Mouse (Mus musculus) myocyte (in vitro differentiated cells): ENCODE results near the gene Soga1.

ENCODE experiments used
- CEBPB ChIP-seq: IDR thresholded peaks from 2 replicates; pipeline ENCODE4 v1.6.1; 2011; ENCODE audit warnings: mild to moderate bottlenecking, moderate library complexity; ENCODE audit not compliant: poor library complexity, insufficient read depth, severe bottlenecking
- E2F4 ChIP-seq: IDR thresholded peaks from one replicate; pipeline ENCODE4 v1.6.1; 2011; ENCODE audit warnings: mild to moderate bottlenecking, control low read depth, moderate library complexity; ENCODE audit not compliant: insufficient read depth
- MAX ChIP-seq: IDR thresholded peaks from one replicate; pipeline ENCODE4 v1.6.1; 2011; ENCODE audit warnings: low read depth, mild to moderate bottlenecking, control low read depth
- MYOG ChIP-seq, 3 experiments: IDR thresholded peaks; one replicate each; pipeline ENCODE4 v1.6.1; 2011; ENCODE audit warnings: control low read depth in 2 of 3, low read depth in 2 of 3, mild to moderate bottlenecking in 2 of 3; ENCODE audit not compliant: insufficient read length in 2 of 3, control insufficient read depth in 1 of 3, insufficient read depth in 1 of 3
- POLR2A ChIP-seq: IDR thresholded peaks from one replicate; pipeline ENCODE4 v1.6.1; 2011; ENCODE audit warnings: low read depth, mild to moderate bottlenecking, control low read depth, moderate library complexity; ENCODE audit not compliant: insufficient read length
- POLR2AphosphoS2 ChIP-seq: IDR thresholded peaks from one replicate; pipeline ENCODE4 v1.6.1; 2011; ENCODE audit warnings: low read depth, control low read depth; ENCODE audit not compliant: insufficient read length
- REST ChIP-seq: IDR thresholded peaks from one replicate; pipeline ENCODE4 v1.6.1; 2011; ENCODE audit warnings: mild to moderate bottlenecking, control low read depth, moderate library complexity; ENCODE audit not compliant: insufficient read depth, insufficient read length
- SRF ChIP-seq: IDR thresholded peaks from one replicate; pipeline ENCODE4 v1.6.1; 2011; ENCODE audit warnings: low read depth; ENCODE audit not compliant: control insufficient read depth, insufficient read length
- TCF12 ChIP-seq: IDR thresholded peaks from one replicate; pipeline ENCODE4 v1.6.1; 2011; ENCODE audit warnings: mild to moderate bottlenecking, control low read depth; ENCODE audit not compliant: poor library complexity, insufficient read depth, severe bottlenecking
- USF1 ChIP-seq: IDR thresholded peaks from one replicate; pipeline ENCODE4 v1.6.1; 2011; ENCODE audit warnings: low read depth, mild to moderate bottlenecking, control low read depth, moderate library complexity

GRCm38 (mm10) chr2:157128072-157128471 is 49.0 kb upstream of the Soga1 start:
- TF ChIP-seq MYOG (IDR thresholded peaks at IDR 0.05; ENCODE audit: control insufficient read depth in 1 of 3, insufficient read depth in 1 of 3, insufficient read length in 2 of 3, low read depth in 2 of 3) = no peak
- no peak for TF ChIP-seq POLR2A
- no peak for TF ChIP-seq E2F4
- TF ChIP-seq MAX = no peak
- no peak for TF ChIP-seq TCF12
- no peak for TF ChIP-seq REST
- no peak for TF ChIP-seq POLR2AphosphoS2
- TF ChIP-seq CEBPB = no peak
- TF ChIP-seq SRF = no peak
- TF ChIP-seq USF1 = no peak
